Mouse (Mus musculus) intestine, embryonic 16.5 days (tissue): ENCODE measurements around the gene Faap24. TPM values are rescaled to one million over a fixed set of nuclear protein-coding genes. Genes with fewer than 3 reads are reported as not detected.

Experiments
- ATAC-seq: fragments of 200-750 bp; cut with Nextera tagmentation; 2 replicates; pipeline ENCODE4 v1.8.0; 2017; ENCODE audit warnings: moderate TSS enrichment, moderate library complexity
- H3K27ac ChIP-seq: fragments of 300-500 bp; sonication (generic); 2 replicates; pipeline ENCODE4 v1.5.1; 2014; ENCODE audit warnings: mild to moderate bottlenecking, low read length
- H3K27me3 ChIP-seq: fragments of 300-500 bp; sonication (generic); replicated peaks from 2 replicates; pipeline ENCODE4 v1.6.1; 2014; ENCODE audit warnings: low read length, control low read depth, mixed read lengths; ENCODE audit not compliant: control insufficient read depth, insufficient read depth
- H3K36me3 ChIP-seq: fragments of 300-500 bp; sonication (generic); 2 replicates; pipeline ENCODE4 v1.6.1; 2014; ENCODE audit warnings: low read length, control low read depth; ENCODE audit not compliant: control insufficient read depth, insufficient read depth
- H3K4me1 ChIP-seq: fragments of 300-500 bp; sonication (generic); 2 replicates; pipeline ENCODE4 v1.6.1; 2014; ENCODE audit warnings: low read length, control low read depth, mixed read lengths; ENCODE audit not compliant: control insufficient read depth, insufficient read depth
- H3K4me2 ChIP-seq: fragments of 300-500 bp; sonication (generic); 2 replicates; pipeline ENCODE4 v1.6.1; 2014; ENCODE audit warnings: low read depth, low read length, control low read depth
- H3K4me3 ChIP-seq: fragments of 300-500 bp; sonication (generic); 2 replicates; pipeline ENCODE4 v1.5.1; 2014; ENCODE audit warnings: mild to moderate bottlenecking, low read length
- H3K9ac ChIP-seq: fragments of 300-500 bp; sonication (generic); 2 replicates; pipeline ENCODE4 v1.6.1; 2014; ENCODE audit warnings: low read depth, low read length
- H3K9me3 ChIP-seq: fragments of 300-500 bp; sonication (generic); 2 replicates; pipeline ENCODE4 v1.6.1; 2016; ENCODE audit warnings: low read length, control low read depth; ENCODE audit not compliant: control insufficient read depth
- WGBS: fragments of 180-500 bp; shearing (Covaris S2); extraction: QIAGEN DNeasy Blood & Tissue Kit; methylation state at CpG from one replicate; pipeline ENCODE4 v1.1.7; 2014; 5-methylcytosine and 5-hydroxymethylcytosine counted together
- polyA plus RNA-seq: library from polyadenylated mRNA; unstranded; fragments of >200 nt; fragmentation: Nextera tagmentation; extraction: Ambion mirVana; gene quantifications from 2 replicates; pipeline ENCODE4 v1.2.1, GENCODE M21; 2015

Gene Faap24
- polyA plus RNA-seq, 1 experiment from 2014 or later: 22.5 TPM

DNA sequence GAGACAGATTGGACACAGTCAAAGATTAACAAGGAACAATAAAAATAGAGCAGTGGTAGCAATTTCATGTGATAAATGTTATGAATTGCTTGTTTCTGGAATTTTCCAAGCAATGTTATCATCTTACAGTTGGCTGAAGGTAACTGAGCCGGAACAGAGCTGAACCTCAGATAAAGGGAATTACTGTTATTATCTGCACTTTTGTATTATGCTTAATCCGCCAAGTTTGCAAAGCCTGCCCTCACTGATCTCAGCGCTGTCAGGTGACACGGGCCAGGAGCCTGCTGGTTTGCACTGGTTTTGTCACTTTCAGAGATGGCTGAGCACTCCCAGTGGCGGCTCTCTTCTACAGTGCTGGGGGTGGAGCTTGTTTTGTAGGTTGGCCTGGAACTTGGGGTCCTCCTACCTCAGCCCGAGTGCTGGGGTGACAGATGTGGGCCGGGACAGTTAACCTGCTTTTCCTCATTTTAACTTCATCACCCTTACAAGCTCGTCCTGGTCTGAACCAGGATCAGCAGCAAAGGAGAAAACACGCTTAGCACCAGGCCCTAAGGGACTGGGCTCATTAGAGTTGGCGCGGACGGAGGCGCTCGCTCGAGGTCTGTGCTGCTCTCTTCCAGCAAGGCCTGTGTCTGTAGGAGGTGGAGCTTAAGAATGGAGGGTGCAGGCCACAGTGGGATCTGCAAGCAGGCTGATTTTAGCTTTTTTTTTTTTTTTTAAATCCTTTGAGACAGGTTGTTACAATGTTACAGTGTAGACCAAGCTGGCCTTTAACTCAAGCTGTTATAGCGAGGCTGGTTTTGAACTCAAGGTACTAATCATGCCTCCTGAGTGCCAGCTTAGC is 23.3 kb downstream of the Faap24 start:
- peak overlapping the region; percentile 60 for H3K9ac ChIP-seq
- no peak overlapping the region for H3K4me3 ChIP-seq
- 48% methylated on average over 16 of the region's 16 CpGs for WGBS
- H3K27me3 ChIP-seq: no peaks in the 10 kb centered on the region
- peak; percentile 86 for ATAC-seq
- peak overlapping the region; percentile 97 for H3K27ac ChIP-seq
- no peaks in the 10 kb centered on the region for H3K9me3 ChIP-seq
- H3K36me3 ChIP-seq: peaks cover under 1% of the 10 kb centered on the region; the same call in 1 of the 2 replicates
- H3K4me2 ChIP-seq: peak overlapping the region; percentile 30
- peaks cover 21% of the 10 kb centered on the region for H3K4me1 ChIP-seq

DNA sequence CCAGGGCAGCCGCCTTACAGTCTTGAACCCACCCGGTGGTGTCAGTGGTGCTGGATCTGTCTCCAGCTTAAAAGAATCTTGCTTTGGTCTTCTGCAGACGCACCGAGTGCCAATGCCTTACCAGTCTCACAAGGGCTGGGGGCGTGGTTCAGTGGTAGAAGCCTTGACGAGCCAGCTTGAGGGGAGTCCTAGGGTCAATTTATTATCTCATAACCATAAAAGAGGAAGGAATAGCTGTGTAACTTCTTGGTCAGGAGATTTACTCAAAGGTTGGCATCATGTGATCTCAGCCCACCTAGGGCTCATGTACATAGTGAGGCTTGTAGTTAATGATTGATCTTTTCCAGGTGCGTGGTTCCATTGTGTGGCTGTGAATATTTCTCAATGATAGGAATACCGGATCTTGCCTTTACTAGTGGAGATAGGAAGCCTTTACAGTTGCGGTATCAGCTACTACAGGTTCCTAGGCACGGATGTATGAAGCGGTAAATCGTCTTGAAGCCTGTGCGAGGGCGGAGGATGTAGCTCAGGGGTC is 24.1 kb downstream of the Faap24 start:
- Histone ChIP-seq H3K27me3 (no peaks in the 10 kb centered on the region), H3K9ac (peak overlapping the region; percentile 60), H3K4me3 (no peak overlapping the region), H3K27ac (peak overlapping the region; percentile 97), H3K4me1 (peaks cover 21% of the 10 kb centered on the region), H3K4me2 (peak overlapping the region; percentile 30; the same call in 1 of the 2 replicates), H3K36me3 (peaks cover 3% of the 10 kb centered on the region; the same call in 1 of the 2 replicates), H3K9me3 (no peaks in the 10 kb centered on the region)
- WGBS: 60% methylated on average over 14 of the region's 14 CpGs
- peak; percentile 89 for ATAC-seq

DNA sequence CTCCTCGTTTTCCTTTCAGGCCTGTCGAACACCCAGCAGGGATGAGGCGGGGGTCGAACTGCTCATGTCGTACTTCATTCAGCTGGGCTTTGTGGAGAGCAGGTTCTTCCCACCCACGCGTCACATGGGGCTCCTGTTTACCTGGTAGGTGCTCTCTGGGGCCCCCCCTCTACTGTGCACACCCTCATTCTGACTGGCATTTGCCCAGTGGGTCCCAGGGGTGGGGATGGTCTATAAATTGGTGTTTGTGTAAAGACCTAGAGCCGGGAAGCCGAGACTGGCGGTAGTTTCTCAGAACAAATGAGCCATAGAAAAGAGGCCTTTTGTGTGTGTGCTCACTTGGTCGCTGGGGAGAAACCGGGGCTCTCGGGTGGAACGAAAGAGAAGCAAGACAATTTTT is 25.5 kb downstream of the Faap24 start:
- H3K27ac ChIP-seq: peak overlapping the region; percentile 97
- peaks cover 21% of the 10 kb centered on the region for H3K4me1 ChIP-seq
- peak overlapping the region; percentile 1; the same call in 1 of the 2 replicates for H3K4me2 ChIP-seq
- peaks cover 10% of the 10 kb centered on the region for H3K36me3 ChIP-seq
- WGBS: 54% methylated on average over 14 of the region's 14 CpGs
- H3K9me3 ChIP-seq: no peaks in the 10 kb centered on the region
- no peaks in the 10 kb centered on the region for H3K27me3 ChIP-seq
- H3K9ac ChIP-seq: peak overlapping the region; percentile 53; the same call in 1 of the 2 replicates
- no peak overlapping the region for H3K4me3 ChIP-seq
- ATAC-seq: no peak

DNA sequence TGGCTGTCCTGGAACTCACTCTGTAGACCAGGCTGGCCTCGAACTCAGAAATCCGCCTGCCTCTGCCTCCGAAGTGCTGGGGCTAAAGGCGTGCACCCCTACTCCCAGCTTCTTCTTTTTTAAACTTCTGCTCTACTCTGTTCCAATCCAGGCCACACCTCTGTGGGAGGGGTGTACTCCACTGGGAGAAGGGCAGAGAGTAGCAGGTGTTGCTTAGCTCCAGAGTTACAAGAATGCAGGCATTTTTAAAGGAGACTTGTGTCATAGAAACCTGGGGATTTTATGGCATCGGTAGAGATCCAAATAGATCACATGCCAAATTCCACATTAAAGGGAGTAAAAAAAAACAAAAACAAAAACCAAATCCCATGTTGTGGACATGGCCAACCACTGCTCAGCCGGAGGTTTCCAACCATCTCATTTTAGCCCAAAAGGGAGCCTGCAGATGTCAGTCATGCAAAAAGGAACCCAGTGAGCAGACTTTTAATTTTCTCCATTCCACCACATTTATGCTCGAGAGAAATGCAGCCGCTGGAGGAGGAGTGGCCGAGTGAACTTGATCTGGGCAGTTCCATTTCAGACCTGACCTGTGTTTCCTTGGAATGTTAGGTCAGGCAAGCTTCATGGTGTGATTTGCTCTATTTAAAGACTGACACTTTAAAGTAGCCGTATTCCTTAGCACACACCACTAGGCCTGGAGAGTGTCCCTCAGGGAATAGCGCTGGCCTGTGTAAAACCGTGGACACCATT is 31.3 kb downstream of the Faap24 start:
- ATAC-seq: peak; percentile 32; the same call in 1 of the 2 replicates
- H3K4me2 ChIP-seq: no peak overlapping the region
- no peaks in the 10 kb centered on the region for H3K27me3 ChIP-seq
- WGBS: 74% methylated on average over 12 of the region's 12 CpGs
- H3K4me3 ChIP-seq: no peak overlapping the region
- peaks cover 10% of the 10 kb centered on the region for H3K36me3 ChIP-seq
- H3K27ac ChIP-seq: no peak overlapping the region
- no peaks in the 10 kb centered on the region; the same call in 1 of the 2 replicates for H3K4me1 ChIP-seq
- no peaks in the 10 kb centered on the region for H3K9me3 ChIP-seq
- no peak overlapping the region for H3K9ac ChIP-seq

DNA sequence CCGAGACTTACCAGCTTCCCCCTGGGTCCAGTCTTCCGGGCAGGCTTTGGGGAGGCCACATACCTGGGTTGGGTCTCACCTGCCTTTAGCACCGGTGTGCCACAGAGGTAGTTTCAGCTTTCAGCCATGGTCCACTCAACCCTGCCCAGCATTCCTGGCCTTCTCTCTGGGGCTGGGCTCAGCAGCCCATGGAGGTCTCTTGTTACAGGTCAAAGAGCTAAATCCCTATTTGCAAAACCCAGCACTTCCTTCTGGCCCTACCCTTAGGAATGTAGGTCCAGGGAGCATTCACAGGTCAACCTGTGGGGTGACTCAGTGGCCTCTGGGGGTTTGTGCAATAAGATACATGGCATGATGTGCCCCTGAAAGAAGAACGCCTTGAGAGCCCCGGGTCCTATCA is 33.8 kb downstream of the Faap24 start:
- Histone ChIP-seq H3K4me3 (no peak overlapping the region), H3K9me3 (no peaks in the 10 kb centered on the region), H3K4me1 (no peaks in the 10 kb centered on the region; the same call in 1 of the 2 replicates), H3K27me3 (no peaks in the 10 kb centered on the region), H3K4me2 (no peak overlapping the region), H3K9ac (no peak overlapping the region), H3K27ac (no peak overlapping the region), H3K36me3 (peaks cover 7% of the 10 kb centered on the region)
- WGBS: 52% methylated on average over 5 of the region's 5 CpGs
- peak; percentile 75 for ATAC-seq

DNA sequence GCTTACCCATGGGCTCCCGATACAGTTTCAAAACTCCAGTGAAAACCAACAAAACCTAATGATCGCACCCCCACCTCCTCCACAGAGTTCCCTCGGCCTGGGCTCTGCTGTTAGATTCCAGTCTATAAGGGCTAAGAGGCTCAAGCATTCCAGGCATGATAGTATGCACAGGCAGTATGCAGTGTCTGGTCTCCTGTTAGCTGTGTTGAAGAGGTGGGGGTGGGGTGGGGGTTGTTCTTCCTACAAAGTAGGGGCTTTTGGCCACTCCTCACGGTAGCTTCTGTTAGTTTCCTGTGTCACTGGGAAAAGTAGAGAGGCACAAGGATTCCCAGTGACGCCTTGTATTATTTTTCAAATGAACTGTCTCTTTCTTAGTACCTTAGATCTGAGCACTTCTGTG is 34.4 kb downstream of the Faap24 start:
- no peak for ATAC-seq
- no peak overlapping the region for H3K4me2 ChIP-seq
- H3K36me3 ChIP-seq: peaks cover 7% of the 10 kb centered on the region
- peak overlapping the region; percentile 29 for H3K27ac ChIP-seq
- no peaks in the 10 kb centered on the region; the same call in 1 of the 2 replicates for H3K4me1 ChIP-seq
- no peak overlapping the region for H3K9ac ChIP-seq
- H3K4me3 ChIP-seq: no peak overlapping the region
- WGBS: 53% methylated on average over 5 of the region's 5 CpGs
- H3K9me3 ChIP-seq: no peaks in the 10 kb centered on the region
- no peaks in the 10 kb centered on the region for H3K27me3 ChIP-seq

DNA sequence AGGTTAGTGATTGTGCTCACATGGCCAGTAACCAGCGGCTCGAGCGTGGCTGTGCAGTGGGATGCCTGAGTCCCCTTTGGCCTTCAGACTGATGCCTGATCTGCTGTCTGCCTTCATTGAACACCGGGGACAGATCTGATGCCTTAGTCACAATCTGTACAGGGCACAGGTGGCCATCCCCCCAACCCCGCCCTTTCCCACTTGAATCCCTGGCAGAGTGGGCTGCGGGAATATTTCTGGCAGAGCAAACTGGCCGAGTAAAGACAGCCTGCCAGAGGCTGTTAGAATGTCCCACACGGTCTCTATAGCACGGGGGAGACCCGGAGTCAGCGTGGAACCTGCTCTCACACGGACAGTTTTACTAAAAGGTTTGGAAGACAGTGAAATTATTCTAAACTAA is 39.0 kb downstream of the Faap24 start:
- Histone ChIP-seq H3K9ac (no peak overlapping the region), H3K4me2 (no peak overlapping the region), H3K4me3 (no peak overlapping the region), H3K36me3 (no peaks in the 10 kb centered on the region), H3K27ac (no peak overlapping the region), H3K9me3 (no peaks in the 10 kb centered on the region), H3K4me1 (peaks cover 17% of the 10 kb centered on the region), H3K27me3 (no peaks in the 10 kb centered on the region)
- 83% methylated on average over 12 of the region's 12 CpGs for WGBS
- no peak for ATAC-seq

DNA sequence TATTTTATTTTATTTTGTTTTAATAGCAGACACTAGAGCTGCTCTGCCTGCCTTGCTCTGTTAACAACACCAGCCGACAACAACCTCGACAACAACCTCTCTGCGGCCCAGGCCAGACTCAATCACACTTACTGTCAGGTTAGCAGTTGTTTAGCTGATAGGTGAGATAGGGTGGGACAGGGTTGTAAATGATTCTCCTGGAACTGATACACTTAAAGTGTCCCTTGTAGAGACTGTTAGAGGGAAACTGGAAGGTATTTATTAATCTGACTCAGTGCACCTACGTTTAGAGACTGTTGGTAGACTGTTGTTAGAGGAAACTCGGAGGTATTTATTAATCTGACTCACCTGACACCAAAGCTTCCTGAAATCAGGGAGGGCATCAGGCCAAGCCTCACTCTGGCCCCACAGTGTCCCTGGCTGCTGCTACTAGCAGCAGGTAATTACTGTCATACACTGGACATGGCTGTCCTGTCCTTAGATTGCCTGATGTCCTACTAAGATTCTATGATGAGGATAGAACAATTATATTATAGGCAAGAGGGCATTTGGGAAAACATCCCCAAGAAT is 41.2 kb downstream of the Faap24 start:
- peaks cover 22% of the 10 kb centered on the region for H3K4me1 ChIP-seq
- 0 out of 2 replicates have a peak overlapping the region, but pooled peaks have one; percentile 15 for H3K4me2 ChIP-seq
- H3K27me3 ChIP-seq: no peaks in the 10 kb centered on the region
- ATAC-seq: peak; percentile 86
- H3K27ac ChIP-seq: peak overlapping the region; percentile 85
- 23% methylated on average over 5 of the region's 5 CpGs for WGBS
- H3K36me3 ChIP-seq: no peaks in the 10 kb centered on the region
- peak overlapping the region; percentile 52 for H3K9ac ChIP-seq
- no peak overlapping the region for H3K4me3 ChIP-seq
- H3K9me3 ChIP-seq: no peaks in the 10 kb centered on the region

DNA sequence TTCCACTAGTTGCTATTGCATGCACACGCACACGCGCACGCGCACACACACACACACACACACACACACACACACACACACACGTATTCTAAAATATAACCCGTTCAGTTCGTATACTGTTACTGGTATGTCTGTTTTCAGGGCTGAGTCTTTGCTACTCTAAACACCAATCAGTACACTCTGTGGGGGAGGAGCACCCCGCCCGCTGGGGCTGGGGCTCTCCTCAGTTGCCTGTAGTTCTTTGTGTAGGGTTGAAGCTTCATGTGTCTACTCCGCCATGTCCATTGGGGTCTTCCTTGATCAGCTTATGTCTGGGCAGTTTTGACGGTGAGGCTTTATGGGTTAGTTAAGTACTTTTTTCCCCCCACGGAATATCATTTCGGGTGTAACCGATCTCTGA is 43.3 kb downstream of the Faap24 start:
- Histone ChIP-seq H3K4me3 (no peak overlapping the region), H3K4me1 (peaks cover 31% of the 10 kb centered on the region), H3K27ac (peak overlapping the region; percentile 67), H3K4me2 (no peak overlapping the region), H3K9me3 (no peaks in the 10 kb centered on the region), H3K9ac (no peak overlapping the region), H3K36me3 (no peaks in the 10 kb centered on the region), H3K27me3 (no peaks in the 10 kb centered on the region)
- WGBS: 91% methylated on average over 15 of the region's 15 CpGs
- ATAC-seq: no peak
